Mouse (Mus musculus): ENCODE data around the gene Zic4.

Zic4 gene

DNA sequence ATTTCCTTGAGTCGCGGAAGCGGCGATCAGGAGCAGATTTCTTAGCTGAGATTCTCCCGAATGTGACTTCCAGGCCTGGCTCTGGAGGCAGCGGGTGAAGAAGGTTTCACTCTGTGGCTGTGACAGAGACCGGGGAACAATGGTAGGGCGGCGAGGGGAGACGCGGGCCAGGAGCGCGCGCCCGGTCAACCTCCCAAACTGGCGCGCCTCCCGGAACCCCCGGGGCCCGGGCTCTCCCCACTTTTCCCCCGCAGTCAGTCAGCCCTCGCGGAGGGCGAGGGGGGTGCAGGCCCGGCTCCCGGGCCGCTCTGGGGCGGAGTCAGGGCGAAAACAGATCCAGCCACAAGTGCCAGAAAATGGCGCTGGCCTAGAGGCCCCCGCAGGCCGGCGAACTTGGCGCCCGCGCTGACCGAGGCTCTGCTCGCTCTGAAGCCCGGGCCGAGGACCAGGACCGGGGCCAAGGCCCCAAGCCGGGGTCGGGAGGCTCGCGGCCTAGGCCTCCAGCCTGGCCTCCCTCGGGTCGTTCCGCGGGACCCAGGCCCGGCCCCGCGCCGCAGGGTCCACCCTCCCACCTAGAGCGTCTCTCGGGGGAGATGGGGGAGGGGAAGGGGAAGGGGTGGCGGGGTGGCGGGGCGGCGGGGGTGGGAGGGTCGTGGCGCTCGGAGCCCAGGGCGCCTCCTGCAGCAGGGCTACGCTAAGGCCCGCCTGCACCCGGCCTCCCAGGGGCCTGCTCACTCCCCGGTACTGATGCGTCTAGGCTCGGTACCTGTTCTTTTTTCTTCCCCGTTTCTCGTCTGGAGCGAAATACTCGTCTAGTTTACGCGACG lies 19.3 kb downstream of the Zic4 start:
- DNase-seq = no peak

DNA sequence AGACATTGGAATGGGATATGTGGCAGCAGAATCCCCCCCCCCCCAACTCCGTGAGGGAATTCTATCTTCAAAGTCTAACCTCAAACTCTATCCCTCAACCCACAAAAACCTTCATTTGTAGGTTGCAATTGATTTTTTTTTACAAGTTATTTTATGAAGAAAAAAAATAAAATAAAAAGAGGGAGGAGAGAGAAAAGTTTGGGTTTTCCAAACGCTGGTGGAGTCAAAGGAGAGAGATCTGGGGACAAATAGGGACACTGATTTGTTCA lies 19.8 kb downstream of the Zic4 start:
- DNase-seq = no peak

DNA sequence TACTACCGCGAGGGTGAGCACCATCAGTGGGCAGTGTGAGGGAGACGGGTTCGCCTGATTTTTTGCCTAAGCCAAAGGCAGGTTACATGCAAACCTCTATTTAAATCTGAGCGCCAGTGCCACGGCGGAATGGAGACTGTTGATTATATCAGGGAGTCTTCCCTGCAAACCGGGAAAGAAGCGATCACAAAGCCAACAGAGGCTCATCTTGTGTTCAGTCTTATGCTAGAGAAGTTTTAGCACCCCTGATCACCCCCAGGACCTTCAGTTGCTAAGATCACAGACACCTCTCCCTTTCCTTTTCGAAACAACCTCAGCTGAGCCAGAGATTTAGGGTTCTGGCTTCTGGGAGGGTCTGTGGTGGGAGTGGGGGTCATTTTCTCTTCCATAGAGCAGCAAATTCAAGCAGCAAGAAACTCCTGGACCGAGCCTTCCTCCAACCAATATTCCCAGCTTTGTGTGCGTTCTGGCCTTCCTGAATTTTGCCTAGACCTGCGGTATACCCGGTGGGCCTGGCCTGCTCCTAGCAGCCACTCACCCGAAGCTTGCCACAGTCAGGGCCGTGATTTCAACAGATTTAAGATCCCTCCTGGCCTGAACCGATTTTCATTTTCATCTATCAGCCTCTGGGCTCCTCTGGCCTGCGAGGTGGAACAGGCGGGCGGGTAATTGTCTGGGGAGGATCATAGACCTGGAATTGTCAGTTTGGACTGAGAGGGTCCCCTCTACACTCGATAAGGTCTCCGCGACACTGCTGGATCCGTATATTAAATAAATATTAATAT lies 20.4 kb downstream of the Zic4 start:
- no peak for DNase-seq

DNA sequence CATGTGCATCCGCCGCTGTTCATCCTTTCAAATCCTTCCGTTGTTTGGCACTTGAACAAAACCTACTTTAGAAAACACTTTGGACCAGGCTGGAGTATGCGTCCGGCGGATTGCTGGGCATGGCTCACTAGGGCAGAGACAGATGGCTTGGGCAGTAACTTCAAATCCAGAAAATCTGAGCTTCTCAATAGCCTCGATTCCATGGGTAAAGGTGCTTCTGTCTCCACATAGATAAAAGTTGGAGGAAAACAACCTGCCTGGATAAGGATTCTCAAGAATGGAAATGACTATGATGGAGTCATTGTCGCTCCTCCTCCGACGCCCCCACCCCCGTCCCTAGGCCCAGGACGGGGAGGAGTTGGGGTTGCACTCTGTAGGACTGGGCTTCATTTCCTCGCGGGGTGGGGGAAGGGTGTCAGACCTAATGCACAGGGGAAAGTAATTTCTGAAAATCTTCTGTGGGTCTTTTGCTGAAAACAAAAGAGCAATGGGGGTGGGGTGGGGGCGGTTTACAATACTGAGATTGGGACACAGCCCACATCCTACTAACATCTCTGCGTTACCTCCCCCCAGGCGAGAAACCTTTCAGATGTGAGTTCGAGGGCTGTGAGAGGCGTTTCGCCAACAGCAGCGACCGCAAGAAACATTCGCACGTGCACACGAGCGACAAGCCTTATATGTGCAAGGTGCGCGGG lies 21.4 kb downstream of the Zic4 start:
- no peak for DNase-seq

DNA sequence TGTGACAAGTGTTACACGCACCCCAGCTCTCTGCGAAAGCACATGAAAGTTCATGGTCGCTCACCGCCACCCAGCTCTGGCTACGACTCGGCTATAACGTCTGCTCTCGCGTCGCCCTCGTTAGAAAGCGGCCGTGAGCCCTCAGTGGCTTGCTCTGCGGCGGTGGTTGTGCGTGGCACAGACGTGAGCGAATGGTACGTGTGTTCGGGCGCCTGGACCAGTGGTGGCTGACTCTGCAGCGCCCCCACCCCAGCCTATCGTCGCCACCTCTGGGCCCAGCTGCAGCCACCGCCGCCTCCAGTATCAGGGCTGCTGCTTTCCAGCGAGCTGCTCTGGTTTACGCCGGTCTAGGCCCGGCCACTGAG lies 21.9 kb downstream of the Zic4 start:
- DNase-seq = no peak

DNA sequence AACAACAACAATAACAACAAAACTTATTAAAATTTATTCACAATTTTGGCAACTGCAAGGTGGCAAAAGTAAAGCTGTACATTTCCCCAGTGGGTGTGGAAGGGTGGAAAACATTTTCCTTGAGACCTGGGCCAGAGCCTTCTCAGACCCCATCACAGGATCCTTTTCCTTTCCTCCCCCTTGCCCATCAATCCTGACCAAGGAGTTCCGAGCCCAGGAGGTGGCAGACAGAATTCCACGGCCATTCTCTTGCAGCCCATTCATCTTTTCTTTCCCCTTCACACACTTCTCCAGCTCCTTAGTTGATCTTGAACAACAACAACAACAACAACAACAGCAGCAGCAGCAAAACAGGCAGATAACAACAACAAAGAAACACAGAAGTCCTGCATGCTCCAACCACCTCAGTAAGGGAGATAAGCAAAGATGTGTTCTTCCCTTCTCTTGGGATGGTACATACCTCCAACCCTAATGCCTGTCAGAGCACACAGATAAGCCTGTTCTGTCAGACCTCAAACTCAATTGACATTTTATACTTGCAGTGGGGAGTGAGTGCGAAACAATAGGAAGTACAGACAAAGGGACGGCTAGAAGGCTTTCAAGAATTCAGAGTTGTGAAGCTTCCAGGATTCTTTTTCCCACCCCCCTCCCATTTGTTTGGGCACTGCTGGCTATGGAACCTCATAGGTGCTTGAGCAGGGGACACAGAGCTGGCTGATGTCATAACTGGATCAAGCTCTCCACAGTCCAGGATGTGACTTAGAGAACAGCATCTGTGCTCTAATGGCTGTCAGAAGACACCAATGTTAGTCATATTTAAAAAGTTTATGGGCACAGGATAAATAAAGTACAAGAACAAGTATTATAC lies 22.7 kb downstream of the Zic4 start:
- DNase-seq = no peak

DNA sequence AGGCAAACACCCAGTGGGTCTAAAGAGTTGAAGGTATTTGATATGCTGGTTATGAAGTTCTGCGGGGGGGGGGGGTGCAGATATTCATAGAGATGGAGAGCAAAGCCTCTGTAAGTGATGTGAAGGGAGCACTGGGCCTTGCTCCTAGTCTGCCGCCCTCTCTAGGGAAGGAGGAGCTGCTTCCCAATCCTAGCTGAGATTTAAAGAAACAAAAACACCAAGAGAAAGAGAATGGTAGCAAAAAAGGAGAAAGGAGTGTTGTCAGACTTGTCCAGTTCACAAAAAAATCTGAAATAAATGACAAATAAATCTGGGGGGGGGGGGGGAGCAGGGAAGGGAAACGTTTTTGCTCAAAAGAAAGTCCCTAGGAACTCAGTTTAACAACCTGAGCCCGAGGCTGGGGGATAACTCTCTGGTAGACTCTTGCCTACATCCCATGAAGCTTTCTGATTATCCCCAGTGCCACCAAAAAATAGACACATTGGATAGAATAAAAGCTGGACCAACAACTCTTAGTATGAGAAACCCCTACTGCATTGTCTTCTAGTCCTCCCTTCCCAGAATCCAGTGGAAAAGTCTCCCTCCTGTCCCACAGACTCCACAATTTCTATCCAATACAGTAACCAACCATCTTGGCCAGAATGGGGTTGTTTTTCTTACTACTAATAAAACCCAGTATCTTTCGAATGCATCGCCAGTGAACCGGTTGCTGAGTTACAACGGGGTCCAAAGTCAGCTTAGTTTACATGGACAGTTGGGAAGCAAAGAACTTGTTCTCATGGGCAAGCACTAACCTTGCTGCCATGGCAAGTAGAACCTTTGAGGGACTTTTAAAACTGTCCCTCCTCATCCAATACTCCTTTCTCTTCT lies 23.6 kb downstream of the Zic4 start:
- DNase-seq = no peak

DNA sequence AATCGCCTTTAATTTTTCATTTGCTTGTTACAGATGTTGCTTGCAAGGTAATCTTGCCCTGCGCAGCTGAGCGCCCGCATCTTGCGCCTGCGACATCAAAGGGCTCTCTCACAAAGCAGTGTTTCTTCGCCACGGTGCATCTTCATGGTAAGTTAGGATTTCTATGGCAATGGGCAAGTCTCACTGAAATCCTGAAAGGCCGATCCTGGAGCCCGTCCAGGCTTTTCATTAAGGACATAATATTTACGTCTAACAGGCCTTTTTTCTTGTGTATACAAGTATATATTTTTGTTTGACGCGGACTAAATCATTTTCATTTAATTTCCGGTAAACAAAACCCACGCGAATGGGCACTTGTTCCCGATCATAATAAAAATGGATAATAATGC lies 24.3 kb downstream of the Zic4 start:
- no peak for DNase-seq

DNA sequence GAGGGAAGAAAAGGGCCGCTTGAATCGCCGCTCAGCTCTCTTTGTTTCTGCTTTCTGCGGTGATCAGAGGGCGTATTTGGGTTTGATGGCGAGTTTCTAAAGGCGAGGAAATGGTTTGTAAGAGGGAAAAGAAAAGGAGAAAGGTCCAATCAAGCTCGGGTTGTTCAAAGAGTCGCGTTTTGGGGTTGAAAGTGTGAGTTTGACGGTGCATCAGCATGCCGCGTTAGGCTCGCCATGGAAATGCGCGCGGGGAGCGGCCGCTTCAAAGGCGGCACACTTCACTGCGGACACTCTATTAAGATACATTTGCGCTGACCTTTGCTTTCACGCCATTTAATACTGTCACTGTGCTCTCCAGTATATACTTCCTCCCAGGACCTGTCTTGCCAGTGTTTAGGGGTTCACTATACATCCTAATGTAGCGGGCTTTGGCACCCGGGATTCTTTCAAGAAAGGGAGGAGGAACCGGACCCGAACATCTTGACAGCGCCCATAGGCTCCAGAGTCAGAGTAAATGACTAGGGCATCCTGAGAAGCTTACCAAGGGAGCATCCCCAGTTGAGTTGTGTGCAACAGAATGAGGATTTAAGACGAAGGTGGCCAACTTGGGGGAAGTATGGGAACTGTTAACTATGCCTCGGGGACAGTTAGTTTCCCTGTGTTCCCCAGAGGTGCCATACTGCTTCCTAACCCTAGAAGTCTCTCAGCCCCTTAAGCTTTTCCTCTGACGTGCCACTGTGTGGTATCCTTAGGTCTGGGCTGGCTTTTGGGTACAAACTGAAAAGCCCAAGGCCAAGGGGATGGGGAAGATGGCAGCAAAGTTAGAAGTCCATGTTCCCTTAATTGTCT lies 24.9 kb downstream of the Zic4 start:
- DNase-seq = no peak

DNA sequence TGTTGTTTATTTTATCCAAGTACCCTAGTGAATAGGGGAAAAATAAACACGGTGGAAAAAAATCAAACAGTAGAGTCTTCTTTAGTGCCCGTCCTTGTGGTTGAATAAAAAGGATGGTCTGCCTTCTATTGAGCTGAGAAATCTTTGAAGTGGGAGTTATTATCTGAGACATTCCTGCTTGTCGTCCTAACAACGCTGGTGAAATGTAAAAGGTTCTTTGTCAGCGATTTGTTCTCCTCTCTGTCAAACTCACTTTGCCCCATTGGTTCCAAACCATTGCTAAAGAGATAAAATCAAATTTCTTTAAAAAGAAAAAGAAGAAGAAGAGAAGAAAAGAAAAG lies 25.5 kb downstream of the Zic4 start:
- no peak for DNase-seq

DNA sequence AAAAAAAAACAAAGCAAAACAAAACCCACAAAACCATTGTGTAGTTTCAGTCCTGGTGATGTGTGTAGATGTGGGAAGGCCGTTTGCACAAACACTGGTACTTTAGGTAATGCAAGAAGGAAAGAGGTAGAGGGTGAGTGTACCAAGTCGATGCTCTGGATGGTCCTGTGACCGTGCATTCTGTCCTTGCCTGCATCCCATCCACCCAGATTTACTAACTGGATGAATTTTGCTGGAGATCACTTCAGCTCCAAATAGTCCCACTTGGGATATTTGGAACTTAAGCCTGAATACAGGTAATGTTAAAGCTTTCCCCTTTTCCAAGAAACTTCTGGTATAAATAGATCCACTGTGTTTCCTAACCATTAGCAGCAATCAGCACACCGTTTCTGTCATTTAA lies 26.0 kb downstream of the Zic4 start:
- no peak for DNase-seq

DNA sequence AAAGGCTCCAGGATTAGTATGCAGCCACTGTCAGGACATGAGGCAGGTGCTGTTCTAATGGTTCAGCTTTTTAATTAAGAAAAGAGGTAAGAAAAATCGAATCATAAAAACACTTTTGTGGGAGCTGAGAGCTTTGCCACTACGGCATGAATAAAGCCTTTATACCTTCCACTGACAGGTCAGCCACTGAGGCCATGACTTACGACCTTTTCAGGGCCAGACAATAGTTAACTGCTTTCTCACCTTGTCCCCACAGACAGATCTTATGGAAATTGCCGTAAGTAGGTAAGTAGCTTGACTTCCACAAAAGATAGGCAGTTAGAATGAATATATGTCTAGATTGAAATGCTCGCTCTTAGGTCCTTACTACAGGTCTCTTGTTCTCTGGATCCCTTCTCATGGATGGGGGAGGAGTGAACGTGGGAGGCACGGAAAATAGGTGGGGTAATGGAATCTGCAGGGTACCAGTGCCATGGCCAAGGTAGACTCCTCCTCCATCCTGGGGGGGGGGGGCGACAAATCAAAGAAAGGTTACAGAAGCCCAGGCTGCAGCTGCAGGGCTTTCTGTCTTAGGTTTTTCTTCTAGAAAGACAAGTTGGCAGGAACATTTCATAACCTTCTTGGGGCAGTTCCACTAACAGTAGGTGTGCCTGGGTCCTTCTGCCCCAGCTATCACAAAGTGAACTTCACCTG lies 31.3 kb downstream of the Zic4 start:
- DNase-seq = no peak

DNA sequence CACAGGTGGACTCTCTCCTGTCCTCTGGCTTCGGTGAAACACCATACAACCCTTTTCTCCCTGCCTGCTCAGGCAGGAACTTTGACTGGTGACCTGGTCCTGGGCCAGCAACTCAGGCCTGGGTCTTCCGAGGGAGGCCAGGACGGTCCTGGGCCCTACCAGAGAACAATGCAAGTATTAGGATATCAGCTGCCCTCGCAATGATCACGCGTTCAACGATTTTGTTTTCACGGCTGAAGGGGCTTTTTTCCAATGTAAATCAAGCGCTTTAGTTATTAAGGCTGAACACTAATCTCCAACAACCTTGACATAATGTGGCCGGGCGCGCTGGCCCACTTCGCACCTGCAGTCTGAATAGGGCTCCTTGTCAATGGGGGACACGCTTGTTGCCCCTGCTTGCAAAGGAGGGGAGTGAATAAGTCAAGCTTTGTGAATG lies 32.0 kb downstream of the Zic4 start:
- no peak for DNase-seq

DNA sequence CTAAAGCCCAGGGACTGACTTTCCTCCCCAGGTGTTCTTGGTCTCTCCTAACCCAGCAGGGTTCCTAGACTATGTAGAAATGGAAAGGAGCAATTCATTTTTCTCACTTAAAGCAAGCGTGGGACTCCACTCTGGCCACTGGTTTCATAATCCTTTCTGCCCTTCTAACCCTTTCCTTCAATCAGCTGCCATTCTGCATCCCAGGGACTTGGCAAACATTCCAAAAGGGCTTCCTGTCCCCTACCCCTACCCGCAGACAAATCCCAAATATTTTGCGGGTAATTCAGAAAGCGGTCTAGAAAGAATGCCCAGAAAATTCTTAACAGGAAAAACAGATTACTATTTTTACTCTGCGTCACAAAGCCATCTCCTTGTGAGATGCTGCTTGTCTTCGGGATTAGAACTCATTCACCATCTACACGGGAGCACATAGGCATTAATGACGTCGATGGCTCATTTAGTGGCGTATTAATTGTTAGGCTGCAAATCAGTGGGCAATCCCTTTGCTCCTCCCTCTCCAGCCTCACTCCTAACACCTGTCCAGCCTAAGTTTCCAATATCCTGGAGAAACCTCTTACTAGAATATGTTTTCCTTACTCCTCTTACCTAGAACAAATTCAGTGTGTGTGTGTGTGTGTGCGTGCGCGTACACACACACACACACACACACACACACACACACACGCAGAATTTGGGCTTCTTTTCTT lies 33.0 kb downstream of the Zic4 start:
- no peak for DNase-seq

DNA sequence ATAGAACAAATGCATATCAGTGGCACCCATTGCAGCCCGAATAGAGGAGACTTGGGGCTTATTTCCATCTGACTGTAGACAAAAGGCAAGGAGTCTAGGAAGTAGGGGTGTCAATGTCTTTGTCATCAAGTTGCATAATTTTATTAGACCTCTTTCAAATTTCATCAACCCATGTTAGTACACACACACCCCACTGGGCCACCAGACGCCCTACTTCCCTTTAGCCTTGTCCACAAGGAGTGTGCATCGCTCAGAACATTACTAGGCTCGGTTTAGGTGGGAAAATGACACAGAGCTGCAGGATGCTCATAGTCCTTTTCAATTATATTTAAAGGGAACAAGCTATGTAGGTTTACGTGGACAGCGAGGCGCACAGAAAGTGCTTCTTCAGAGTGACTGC lies 37.8 kb downstream of the Zic4 start:
- DNase-seq = no peak

DNA sequence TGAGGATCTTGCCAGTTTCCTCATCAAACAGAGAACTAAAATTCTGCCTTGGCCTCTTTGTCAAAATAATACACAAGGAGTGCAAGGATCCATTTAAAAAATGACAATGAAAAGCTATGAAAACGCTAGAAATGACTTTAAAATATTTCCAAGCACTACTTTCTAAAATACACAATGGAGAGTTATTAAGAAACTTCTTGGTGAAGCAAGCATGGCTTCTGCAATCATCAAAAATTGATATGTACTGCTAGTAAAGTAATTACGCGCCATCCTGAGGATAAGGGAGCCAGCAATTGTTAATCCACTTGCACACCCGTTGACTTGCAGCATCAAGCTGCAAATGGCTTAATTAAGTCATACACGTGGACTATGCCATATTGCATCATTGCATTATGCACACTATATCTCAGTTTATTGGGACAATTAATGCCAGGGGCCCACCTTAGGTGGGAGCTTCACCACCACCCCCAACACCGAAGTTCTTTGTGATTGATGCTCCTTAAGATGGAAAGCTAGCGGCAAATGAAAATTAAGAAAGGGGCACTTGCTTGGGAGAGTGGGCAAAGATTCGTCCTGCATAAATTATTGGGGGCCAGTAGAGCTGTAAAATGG lies 38.4 kb downstream of the Zic4 start:
- no peak for DNase-seq

DNA sequence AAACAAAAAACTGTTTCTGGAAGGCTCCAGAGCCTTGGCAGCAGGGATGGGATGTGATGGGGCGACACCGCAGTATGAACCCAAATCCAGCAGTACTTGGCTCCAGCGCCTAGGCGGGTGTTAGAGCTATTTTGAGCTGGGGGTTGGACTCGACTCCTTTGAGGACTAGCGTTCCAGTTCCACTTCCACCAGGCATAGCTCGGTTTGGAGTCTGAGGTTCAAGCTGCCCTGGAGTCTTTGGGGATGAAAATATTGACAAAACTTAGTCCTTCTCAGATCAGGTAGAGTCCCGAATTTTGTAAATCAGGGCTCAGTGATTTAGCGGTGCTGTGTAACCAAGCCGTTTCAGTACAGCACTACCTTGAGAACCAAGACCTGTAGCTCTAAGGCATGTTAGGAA lies 39.3 kb downstream of the Zic4 start:
- no peak for DNase-seq

DNA sequence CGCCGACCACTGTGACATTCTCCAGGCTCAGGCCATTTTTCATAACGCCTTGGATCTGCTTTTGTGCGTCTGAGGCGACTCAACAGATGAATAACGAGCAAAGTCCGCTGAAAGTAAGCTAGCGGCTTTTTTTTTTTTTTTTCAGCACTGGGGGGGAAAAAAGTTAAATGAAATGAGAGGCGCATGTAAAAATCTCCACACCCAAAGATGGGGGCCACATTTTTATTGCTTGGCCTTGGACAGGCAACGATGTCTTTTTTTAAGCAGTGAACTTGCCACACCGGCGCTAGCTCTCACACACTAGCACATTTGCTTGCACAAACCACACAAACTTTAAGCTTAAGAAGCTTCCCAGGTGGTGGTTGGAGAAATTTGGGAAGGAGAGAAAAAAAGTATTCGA lies 42.0 kb downstream of the Zic4 start:
- DNase-seq = no peak

DNA sequence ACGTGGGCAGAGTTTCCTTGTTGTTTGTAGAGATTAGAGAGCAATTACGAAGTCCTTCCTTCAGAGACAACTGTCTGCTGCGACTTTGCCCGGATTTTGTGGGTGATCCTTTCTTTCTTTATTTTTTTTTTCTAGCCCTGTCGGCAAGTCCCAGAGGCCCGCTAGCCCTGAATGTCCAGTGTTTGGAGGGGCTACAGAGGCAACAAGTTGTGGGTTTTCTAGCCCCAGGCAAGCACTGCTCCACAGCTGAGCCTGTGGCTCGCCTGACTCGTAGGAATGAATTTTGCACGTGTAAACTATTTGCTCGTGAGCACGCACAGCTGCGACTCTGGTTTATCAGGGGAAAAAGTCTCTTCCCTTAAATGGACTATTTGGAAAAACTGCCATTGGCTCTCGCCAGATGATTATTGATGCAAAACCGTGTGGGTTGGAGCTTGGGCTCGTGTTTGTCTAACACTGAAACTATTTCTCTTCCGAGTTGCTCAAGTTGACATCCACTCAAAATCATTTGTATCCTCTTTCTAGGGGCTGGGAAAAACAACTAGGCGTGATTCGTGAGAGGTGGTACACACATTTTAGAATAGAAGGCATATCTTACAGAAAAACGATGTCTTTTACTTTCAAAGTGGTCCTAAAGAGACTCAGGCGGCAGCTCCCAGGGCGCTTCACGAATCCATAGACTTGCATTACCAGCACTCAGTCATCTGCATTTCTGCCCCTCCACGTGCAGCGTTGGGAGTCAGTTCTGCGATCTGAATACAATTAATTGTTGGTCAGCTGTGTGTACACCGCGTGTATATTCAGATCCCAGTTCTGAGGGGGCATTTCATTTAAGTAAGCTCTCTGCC lies 42.9 kb downstream of the Zic4 start:
- no peak for DNase-seq

All from thymus, postnatal 4 days (tissue).